Mouse (Mus musculus) left cerebral cortex, adult 9 months (tissue): Measurements from ENCODE around the gene Wdr83os.
"Not testable (repeated sequence)": the region's sequence is repeated elsewhere in the genome, so short reads cannot be mapped to it uniquely, and the experiment has no call there.

Experiments used
- DNase-seq, 2 experiments: peaks; one replicate each; pipeline ENCODE4 v3.0.0; 2022; ENCODE audit warnings: low spot score in 2 of 2

Wdr83os gene

DNA sequence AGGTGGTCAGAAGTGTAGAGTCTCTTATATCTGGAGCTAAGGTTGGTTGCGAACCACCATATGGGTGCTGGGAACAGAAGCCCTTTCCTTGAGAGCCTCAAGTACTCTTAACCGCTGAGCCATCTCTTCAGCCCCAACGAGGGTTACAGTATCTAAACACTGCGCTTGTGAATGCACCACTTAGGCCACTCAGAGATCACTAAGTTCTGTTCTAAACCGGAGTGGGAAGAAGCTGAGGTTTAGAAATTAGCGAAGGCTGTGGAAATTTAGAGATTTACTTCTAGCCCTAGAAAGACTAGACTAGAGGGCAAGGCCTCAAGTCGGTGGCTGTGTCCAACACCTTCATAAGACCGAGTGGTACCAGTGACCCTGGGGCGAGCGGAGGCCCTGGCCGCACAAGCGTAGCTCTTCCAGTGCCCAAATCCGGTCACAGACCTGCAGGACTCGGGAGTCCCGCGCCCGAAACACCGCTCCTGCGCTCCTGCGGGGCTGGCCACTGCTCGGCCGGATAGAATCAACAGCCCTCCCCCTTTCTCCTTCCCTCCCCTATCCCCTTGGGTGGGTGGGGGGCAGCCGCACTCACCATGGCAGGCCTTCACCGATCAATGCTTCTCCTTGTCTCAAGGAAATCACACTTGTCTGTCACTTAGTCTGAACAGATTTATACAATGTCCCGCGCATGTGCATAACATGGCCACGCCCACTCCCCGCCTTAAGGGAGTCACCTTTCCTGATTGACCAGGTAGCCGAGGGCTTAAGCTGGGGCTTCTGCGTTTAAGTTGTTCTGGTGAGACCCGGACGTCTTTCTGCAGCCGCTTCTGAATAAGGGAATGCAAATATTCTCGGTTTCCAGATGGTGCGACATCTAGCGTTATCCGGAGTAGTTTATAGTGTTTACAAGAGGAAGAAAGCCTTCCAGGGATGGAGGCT lies 38.8 kb downstream of the Wdr83os start:
- peak; percentile 53 to 86 for DNase-seq

DNA sequence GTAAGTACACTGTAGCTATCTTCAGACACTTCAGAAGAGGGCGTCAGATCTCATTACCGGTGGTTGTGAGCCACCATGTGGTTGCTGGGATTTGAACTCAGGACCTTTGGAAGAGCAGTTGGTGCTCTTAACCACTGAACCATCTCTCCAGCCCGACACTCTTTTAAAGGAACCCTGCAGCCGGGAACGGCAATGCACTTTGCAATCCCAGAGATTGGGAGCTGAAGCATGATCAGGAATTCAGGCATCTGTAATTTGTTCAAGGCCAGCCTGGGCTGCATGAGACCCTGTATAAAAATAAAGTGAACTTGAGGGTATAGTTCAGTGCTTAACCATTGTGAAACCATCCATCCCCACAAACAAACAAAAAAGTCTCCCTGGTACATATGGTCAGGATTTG lies 39.7 kb downstream of the Wdr83os start:
- not testable (repeated sequence) for DNase-seq

DNA sequence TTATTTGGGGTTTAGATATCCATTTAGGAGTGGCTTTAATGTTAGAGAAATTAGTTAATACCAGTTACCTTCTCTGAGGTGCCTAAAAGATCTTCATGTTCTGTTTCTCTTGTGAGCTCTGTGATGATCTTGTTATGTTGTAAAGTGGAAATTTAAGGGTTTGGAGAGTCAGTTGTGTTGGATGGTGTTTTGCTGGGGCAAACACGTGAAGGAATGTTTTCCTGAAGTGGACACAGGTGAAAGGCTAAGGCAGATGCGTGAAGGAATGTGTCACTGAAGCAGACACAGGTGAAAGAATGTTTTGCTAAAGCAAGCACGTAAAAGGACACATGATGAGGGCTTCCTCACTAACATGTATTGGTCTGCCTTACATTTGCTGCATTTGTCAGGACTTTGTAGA lies 42.5 kb downstream of the Wdr83os start, which contains the start of gene Zfp791:
TSS of gene Zfp791 (minus strand) at position 101 of the 400 bp plus-strand sequence.
- DNase-seq, result no peak

DNA sequence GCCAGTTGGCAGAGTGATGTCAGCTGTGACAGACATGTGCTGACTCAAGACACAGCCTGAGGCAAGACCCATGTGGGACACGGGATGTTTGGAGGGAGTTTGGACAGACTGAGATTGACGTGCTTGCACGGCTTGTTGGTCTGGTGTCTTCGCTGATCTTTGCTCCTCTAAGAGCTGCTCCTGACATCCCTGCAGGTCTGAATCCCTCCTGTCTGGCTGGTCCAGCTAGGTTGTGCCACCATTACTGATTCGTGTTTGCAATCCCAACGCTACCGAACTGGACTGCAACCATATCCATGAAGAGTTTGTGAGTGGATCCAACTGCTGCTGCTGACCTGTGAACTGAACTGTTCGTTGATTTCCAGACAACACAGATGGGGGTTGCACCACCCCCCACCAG lies 43.2 kb downstream of the Wdr83os start:
- no peak for DNase-seq
